ENCODE assay signal across 9 mouse cellular contexts in the genomic region with DNA sequence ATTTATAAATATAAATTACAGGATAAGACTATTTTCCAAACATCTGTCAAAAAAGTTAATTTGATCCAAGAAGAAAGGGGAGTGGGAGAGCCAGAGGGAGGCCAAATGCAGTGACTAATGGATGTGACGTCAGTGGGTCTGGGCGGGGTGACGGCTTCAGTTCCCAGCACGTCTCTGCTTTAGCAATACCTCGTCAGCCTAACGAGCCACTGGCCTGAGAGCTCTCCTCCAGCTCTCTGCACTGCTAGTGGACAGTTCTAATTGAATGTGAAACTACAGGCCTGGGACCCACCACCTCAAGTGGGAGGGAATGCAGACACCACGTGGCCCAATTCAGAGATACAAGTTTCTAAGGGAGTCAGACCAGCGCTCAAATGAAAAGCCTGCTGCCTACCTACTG.
DNase-seq lines count a peak whose midpoint lies in the region; ATAC-seq lines count a peak whose summit lies in the region.
"Had no signal": no experiment of that assay in that cellular context is flagged by ENCODE, and none has a peak within 500 bp of the region (broad histone marks: within the 10 kb centered on the region; RNA-seq: fewer than 3 reads in every experiment).

No protein-coding gene starts in this region.

- H3K27ac ChIP-seq in embryonic facial prominence, embryonic 14.5 days (replicated peaks; ENCODE audit: low read depth, low read length): no peak overlapping the region; the same call in 1 of the 2 replicates
- H3K27ac ChIP-seq in intestine, embryonic 16.5 days (ENCODE audit: low read length): peak overlapping the region; percentile 24; the same call in 1 of the 2 replicates
- H3K27ac ChIP-seq in forebrain, embryonic 14.5 days (ENCODE audit: low read depth, low read length): no peak overlapping the region

- H3K4me3 ChIP-seq in embryonic facial prominence, embryonic 14.5 days (ENCODE audit: low read depth, low read length): no peak overlapping the region
- H3K4me3 ChIP-seq in intestine, embryonic 16.5 days (ENCODE audit: low read length): no peak overlapping the region
- no peak overlapping the region for H3K4me3 ChIP-seq in forebrain, embryonic 14.5 days (ENCODE audit: low read depth, low read length)

- H3K4me1 ChIP-seq in embryonic facial prominence, embryonic 14.5 days (ENCODE audit: control insufficient read depth, insufficient read depth, low read length): 0 out of 2 replicates have a peak, but pooled peaks cover 3% of the 10 kb centered on the region
- H3K4me1 ChIP-seq in intestine, embryonic 16.5 days (ENCODE audit: control insufficient read depth, insufficient read depth, low read length): peaks cover 23% of the 10 kb centered on the region
- H3K4me1 ChIP-seq in forebrain, embryonic 14.5 days (ENCODE audit: control insufficient read depth, insufficient read depth, low read length): no peaks in the 10 kb centered on the region

- DNase-seq in kidney, postnatal 10 days: peak; percentile 65
- no peak for DNase-seq in kidney, adult 18-20 months
- peak; percentile 60 for DNase-seq in MN1 (ENCODE audit: low spot score)
- peak; percentile 79 for DNase-seq in embryonic facial prominence, embryonic 14.5 days (ENCODE audit: low spot score)
- DNase-seq in forebrain, embryonic 14.5 days (ENCODE audit: low spot score): no peak
- no peak for DNase-seq in cerebellum, adult 18-20 months
- no peak for DNase-seq in cerebellum, postnatal 14 days
- DNase-seq: gastrocnemius, postnatal 36 days had no signal

- no peaks in the 10 kb centered on the region for H3K36me3 ChIP-seq in embryonic facial prominence, embryonic 14.5 days (ENCODE audit: control insufficient read depth, insufficient read depth, low read length)
- H3K36me3 ChIP-seq in intestine, embryonic 16.5 days (ENCODE audit: control insufficient read depth, insufficient read depth, low read length): no peaks in the 10 kb centered on the region
- no peaks in the 10 kb centered on the region for H3K36me3 ChIP-seq in forebrain, embryonic 14.5 days (ENCODE audit: control insufficient read depth, insufficient read depth, low read length)

- H3K27me3 ChIP-seq in embryonic facial prominence, embryonic 14.5 days (replicated peaks; ENCODE audit: control insufficient read depth, insufficient read depth, low read length): no peaks in the 10 kb centered on the region
- H3K27me3 ChIP-seq in intestine, embryonic 16.5 days (replicated peaks; ENCODE audit: control insufficient read depth, insufficient read depth, low read length): no peaks in the 10 kb centered on the region
- no peaks in the 10 kb centered on the region for H3K27me3 ChIP-seq in forebrain, embryonic 14.5 days (replicated peaks; ENCODE audit: control insufficient read depth, insufficient read depth, low read length)

- WGBS in embryonic facial prominence, embryonic 14.5 days: 50% methylated on average over 8 of the region's 8 CpGs
- WGBS in intestine, embryonic 16.5 days: 34% methylated on average over 8 of the region's 8 CpGs
- WGBS in forebrain, embryonic 14.5 days: 27% methylated on average over 8 of the region's 8 CpGs

- no peaks in the 10 kb centered on the region for H3K9me3 ChIP-seq in embryonic facial prominence, embryonic 14.5 days (ENCODE audit: control insufficient read depth, low read length)
- no peaks in the 10 kb centered on the region for H3K9me3 ChIP-seq in intestine, embryonic 16.5 days (ENCODE audit: control insufficient read depth, low read length)
- no peaks in the 10 kb centered on the region for H3K9me3 ChIP-seq in forebrain, embryonic 14.5 days (replicated peaks; ENCODE audit: control insufficient read depth, low read length)

- peak; percentile 45; the same call in 1 of the 2 replicates for ATAC-seq in embryonic facial prominence, embryonic 14.5 days (ENCODE audit: low read depth)
- ATAC-seq in intestine, embryonic 16.5 days: peak; percentile 43
- ATAC-seq in forebrain, embryonic 14.5 days: no peak

- H3K9ac ChIP-seq in embryonic facial prominence, embryonic 14.5 days (ENCODE audit: low read depth, low read length): no peak overlapping the region; the same call in 1 of the 2 replicates
- no peak overlapping the region for H3K9ac ChIP-seq in intestine, embryonic 16.5 days (ENCODE audit: low read depth, low read length)
- no peak overlapping the region for H3K9ac ChIP-seq in forebrain, embryonic 14.5 days (ENCODE audit: low read length)

- H3K4me2 ChIP-seq in embryonic facial prominence, embryonic 14.5 days (ENCODE audit: low read depth, low read length): no peak overlapping the region
- H3K4me2 ChIP-seq in intestine, embryonic 16.5 days (ENCODE audit: low read depth, low read length): no peak overlapping the region
- H3K4me2 ChIP-seq in forebrain, embryonic 14.5 days (ENCODE audit: low read length): no peak overlapping the region

Comparison
In these comparisons a context has a peak if more than half of its experiments do, and no peak if none do; other contexts are left out.
1. DNase-seq: peak in kidney, postnatal 10 days (single experiment), MN1 (single experiment) and embryonic facial prominence, embryonic 14.5 days (single experiment); none in kidney, adult 18-20 months (single experiment), forebrain, embryonic 14.5 days (single experiment), cerebellum, adult 18-20 months (0 of 2) and cerebellum, postnatal 14 days (0 of 2).